Mouse (Mus musculus) skeletal muscle tissue, adult 2 months (tissue): ENCODE data around the gene Prmt3.

Experiments used
- DNase-seq: peaks from one replicate; pipeline ENCODE4 v3.0.0-alpha.2; 2012; ENCODE audit warnings: low read depth, low spot score

Prmt3 gene

GRCm38 (mm10) chr7:49797171-49797570 lies 19.0 kb downstream of the Prmt3 start:
- no peak for DNase-seq

GRCm38 (mm10) chr7:49803511-49803910 lies 25.4 kb downstream of the Prmt3 start:
- no peak for DNase-seq

GRCm38 (mm10) chr7:49804638-49805165 lies 26.6 kb downstream of the Prmt3 start:
- no peak for DNase-seq

- no peak for DNase-seq
Observed at GRCm38 (mm10) chr7:49805618-49806017, 27.5 kb downstream of the Prmt3 start.

GRCm38 (mm10) chr7:49807093-49807682 lies 29.0 kb downstream of the Prmt3 start:
- no peak for DNase-seq

- no peak for DNase-seq
Observed at GRCm38 (mm10) chr7:49807846-49808622, 29.9 kb downstream of the Prmt3 start.

- DNase-seq, result no peak
Observed at GRCm38 (mm10) chr7:49809100-49809499, 31.0 kb downstream of the Prmt3 start.

- DNase-seq, result no peak
Observed at GRCm38 (mm10) chr7:49809562-49809961, 31.4 kb downstream of the Prmt3 start.

- DNase-seq, result no peak
Observed at GRCm38 (mm10) chr7:49811346-49811745, 33.2 kb downstream of the Prmt3 start.

- no peak for DNase-seq
Observed at GRCm38 (mm10) chr7:49819393-49819792, 41.2 kb downstream of the Prmt3 start.

GRCm38 (mm10) chr7:49821370-49821769 lies 43.2 kb downstream of the Prmt3 start:
- DNase-seq, result no peak

- DNase-seq, result no peak
Observed at GRCm38 (mm10) chr7:49822028-49822427, 43.9 kb downstream of the Prmt3 start.

GRCm38 (mm10) chr7:49823595-49823994 lies 45.4 kb downstream of the Prmt3 start:
- DNase-seq, result no peak

GRCm38 (mm10) chr7:49824043-49824442 lies 45.9 kb downstream of the Prmt3 start:
- no peak for DNase-seq

- DNase-seq, result no peak
Observed at GRCm38 (mm10) chr7:49824581-49824980, 46.4 kb downstream of the Prmt3 start.

- DNase-seq, result no peak
Observed at GRCm38 (mm10) chr7:49825492-49825891, 47.3 kb downstream of the Prmt3 start.

- DNase-seq, result no peak
Observed at GRCm38 (mm10) chr7:49827920-49828319, 49.8 kb downstream of the Prmt3 start.

- no peak for DNase-seq
Observed at GRCm38 (mm10) chr7:49842366-49843282, 64.5 kb downstream of the Prmt3 start.

GRCm38 (mm10) chr7:49843304-49843933 lies 65.3 kb downstream of the Prmt3 start:
- DNase-seq, result no peak

- no peak for DNase-seq
Observed at GRCm38 (mm10) chr7:49847939-49848338, 69.8 kb downstream of the Prmt3 start.
